In the genomic region with DNA sequence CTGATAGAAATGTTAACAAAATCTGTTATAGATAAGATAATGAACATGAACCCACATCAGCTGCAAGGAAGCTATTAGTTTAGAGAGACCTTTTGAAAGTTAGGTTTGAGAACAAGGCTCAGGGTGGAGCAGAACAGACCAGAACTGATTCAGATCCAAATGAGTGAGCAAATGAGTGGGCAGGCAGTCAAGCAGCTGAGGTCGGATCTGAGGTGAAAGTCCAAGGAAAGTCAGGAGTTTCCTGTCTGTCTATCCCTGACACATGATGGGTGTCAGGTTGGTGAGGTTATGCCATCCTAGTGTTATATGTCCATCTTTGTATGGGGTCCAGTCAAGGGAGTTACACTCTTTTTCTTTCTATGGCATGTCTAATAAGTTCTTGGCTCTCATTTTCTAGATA, we compare ENCODE assay signal across 16 mouse cellular contexts. TPM values are rescaled to one million over a fixed set of nuclear protein-coding genes. Genes with fewer than 3 reads are reported as not detected.
A peak's percentile ranks its signal among the peaks of the same experiment; 100 is the strongest.
DNase-seq lines count a peak whose midpoint lies in the region; ATAC-seq and TF ChIP-seq lines count a peak whose summit lies in the region.
"Had no signal": no experiment of that assay in that cellular context is flagged by ENCODE, and none has a peak within 500 bp of the region (broad histone marks: within the 10 kb centered on the region; RNA-seq: fewer than 3 reads in every experiment).

No protein-coding gene starts in this region.

- WGBS in kidney, adult 2 months, result 40% methylated on average over 1 of the region's 1 CpGs
- 56% methylated on average over 1 of the region's 1 CpGs for WGBS in kidney, embryonic 14.5 days

- no peak for ATAC-seq in kidney, embryonic 14.5 days (ENCODE audit: low FRiP score, low TSS enrichment)
- ATAC-seq: forebrain, embryonic 15.5 days had no signal

- H3K27ac ChIP-seq in kidney, adult 2 months (ENCODE audit: insufficient read depth, low read depth, low read length), result no peak overlapping the region
- no peak overlapping the region for H3K27ac ChIP-seq in kidney, embryonic 14.5 days (ENCODE audit: low read depth, low read length)
- H3K27ac ChIP-seq: embryonic facial prominence, embryonic 13.5 days; forebrain, embryonic 15.5 days; hindbrain, embryonic 12.5 days; macrophage had no signal

- no peak overlapping the region for H3K9ac ChIP-seq in kidney, embryonic 14.5 days (ENCODE audit: low read depth, low read length)
- H3K9ac ChIP-seq: embryonic facial prominence, embryonic 13.5 days; forebrain, embryonic 15.5 days; hindbrain, embryonic 12.5 days had no signal

- intact Hi-C loops in gastrocnemius, postnatal 14 days (cut with DNase I; ENCODE audit: low total_unique reads), result no loop called here

- no peaks in the 10 kb centered on the region for H3K36me3 ChIP-seq in kidney, adult 2 months (ENCODE audit: control insufficient read depth, insufficient read depth, low read length)
- H3K36me3 ChIP-seq in kidney, embryonic 14.5 days (ENCODE audit: control insufficient read depth, insufficient read depth, low read length), result no peaks in the 10 kb centered on the region
- H3K36me3 ChIP-seq: embryonic facial prominence, embryonic 13.5 days; forebrain, embryonic 15.5 days; hindbrain, embryonic 12.5 days had no signal

- TF ChIP-seq POLR2A in kidney, adult 2 months (IDR thresholded peaks at IDR 0.05; ENCODE audit: low read depth, low read length), result no peak

- TF ChIP-seq CTCF in kidney, adult 2 months (conservative IDR thresholded peaks at IDR 0.05; ENCODE audit: insufficient read depth, insufficient read length, low read depth, low read length), result no peak

- H3K4me2 ChIP-seq in kidney, embryonic 14.5 days (replicated peaks; ENCODE audit: low read depth, low read length), result no peak overlapping the region
- H3K4me2 ChIP-seq: embryonic facial prominence, embryonic 13.5 days; forebrain, embryonic 15.5 days; hindbrain, embryonic 12.5 days; midbrain, embryonic 11.5 days had no signal

- H3K4me1 ChIP-seq in kidney, adult 2 months (ENCODE audit: control insufficient read depth, insufficient read depth, low read length), result 0 out of 2 replicates have a peak, but pooled peaks cover 4% of the 10 kb centered on the region
- no peaks in the 10 kb centered on the region for H3K4me1 ChIP-seq in kidney, embryonic 14.5 days (ENCODE audit: control insufficient read depth, insufficient read depth, low read length)
- H3K4me1 ChIP-seq: embryonic facial prominence, embryonic 13.5 days; forebrain, embryonic 15.5 days; hindbrain, embryonic 12.5 days had no signal

- H3K9me3 ChIP-seq in kidney, embryonic 14.5 days (ENCODE audit: control insufficient read depth, low read length), result no peaks in the 10 kb centered on the region
- H3K9me3 ChIP-seq: embryonic facial prominence, embryonic 13.5 days; forebrain, embryonic 15.5 days; hindbrain, embryonic 12.5 days had no signal

- no peaks in the 10 kb centered on the region for H3K27me3 ChIP-seq in kidney, adult 2 months (replicated peaks; ENCODE audit: control insufficient read depth, insufficient read depth, low read length)
- H3K27me3 ChIP-seq in kidney, embryonic 14.5 days (ENCODE audit: control insufficient read depth, insufficient read depth, low read length), result no peaks in the 10 kb centered on the region
- H3K27me3 ChIP-seq: embryonic facial prominence, embryonic 13.5 days; forebrain, embryonic 15.5 days; hindbrain, embryonic 12.5 days had no signal

- no peak overlapping the region for H3K4me3 ChIP-seq in kidney, adult 2 months (ENCODE audit: insufficient read depth, low read depth, low read length)
- H3K4me3 ChIP-seq in kidney, embryonic 14.5 days (ENCODE audit: low read length), result no peak overlapping the region
- H3K4me3 ChIP-seq: embryonic facial prominence, embryonic 13.5 days; forebrain, embryonic 15.5 days; hindbrain, embryonic 12.5 days had no signal

- DNase-seq in gastrocnemius, postnatal 14 days, result peak; percentile 20
- no peak for DNase-seq in gastrocnemius, postnatal 4 days (ENCODE audit: low spot score in 2 of 2)
- DNase-seq in kidney, adult 2 months, result peak; percentile 85
- peak; percentile 18 to 51 for DNase-seq in heart, adult 9 months (ENCODE audit: low spot score in 2 of 2)
- peak; percentile 57 to 71 for DNase-seq in kidney, adult 8-10 months
- DNase-seq in right cerebral cortex, postnatal 4 days, result no peak
- no peak for DNase-seq in right cerebral cortex, postnatal 14 days
- DNase-seq: cerebellum, adult 11-12 months; cerebellum, postnatal 14 days; thymus, postnatal 14 days had no signal

RNA-seq across cellular contexts. Expression of a gene that starts 32.9 kb away (rescaled TPM):
- 100 to 1,000 TPM in 1 of 2 experiments, 10 to 100 TPM in 1; 83.9 to 109 TPM for total RNA-seq in gastrocnemius, postnatal 14 days (2021)
- total RNA-seq in gastrocnemius, postnatal 4 days (2021), result 10 to 100 TPM; 44.9 to 58.0 TPM
- 25.6 and 26.0 TPM in 2 replicates for polyA plus RNA-seq in kidney, adult 2 months (2012; rRNA removed)
- polyA plus RNA-seq in kidney, embryonic 14.5 days (2014; fragmentation: Nextera tagmentation; extraction: Ambion mirVana), result 12.6 and 20.6 TPM in 2 replicates

RNA-seq across cellular contexts. Expression of a gene that starts 32.9 kb away (rescaled TPM):
- total RNA-seq in gastrocnemius, postnatal 14 days (2021), result 1 to 10 TPM; 7.7 to 7.8 TPM
- 10 to 100 TPM; 15.5 to 17.0 TPM for total RNA-seq in gastrocnemius, postnatal 4 days (2021)
- 11.8 and 11.9 TPM in 2 replicates for polyA plus RNA-seq in kidney, adult 2 months (2012; rRNA removed)
- polyA plus RNA-seq in kidney, embryonic 14.5 days (2014; fragmentation: Nextera tagmentation; extraction: Ambion mirVana), result 12.3 and 14.1 TPM in 2 replicates

Comparison
In these comparisons a context has a peak if more than half of its experiments do, and no peak if none do; other contexts are left out.
1. DNase-seq: peak in gastrocnemius, postnatal 14 days (single experiment), kidney, adult 2 months (single experiment), heart, adult 9 months (2 of 2) and kidney, adult 8-10 months (2 of 2); none in gastrocnemius, postnatal 4 days (0 of 2), right cerebral cortex, postnatal 4 days (single experiment) and right cerebral cortex, postnatal 14 days (single experiment).